Mouse (Mus musculus) hindbrain, postnatal 0 days (tissue): Measurements from ENCODE around the gene Eva1c. TPM values are rescaled to one million over a fixed set of nuclear protein-coding genes. Genes with fewer than 3 reads are reported as not detected.

ENCODE experiments used
- ATAC-seq: fragments of 200-750 bp; cut with Nextera tagmentation; 2 replicates; pipeline ENCODE4 v1.8.0; 2017; ENCODE audit warnings: mild to moderate bottlenecking, moderate TSS enrichment, moderate library complexity
- DNase-seq: peaks from one replicate; pipeline ENCODE4 v3.0.0-alpha.2; 2015; ENCODE audit warnings: low spot score
- H3K27ac ChIP-seq: fragments of 300-500 bp; sonication (generic); 2 replicates; pipeline ENCODE4 v1.5.1; 2014; ENCODE audit warnings: mild to moderate bottlenecking
- H3K27me3 ChIP-seq: fragments of 300-500 bp; sonication (generic); 2 replicates; pipeline ENCODE4 v1.6.1; 2014; ENCODE audit warnings: low read length, mixed read lengths; ENCODE audit not compliant: insufficient read depth
- H3K36me3 ChIP-seq: fragments of 300-500 bp; sonication (generic); 2 replicates; pipeline ENCODE4 v1.6.1; 2014; ENCODE audit warnings: low read length, mixed read lengths; ENCODE audit not compliant: insufficient read depth
- H3K4me1 ChIP-seq: fragments of 300-500 bp; sonication (generic); 2 replicates; pipeline ENCODE4 v1.6.1; 2014; ENCODE audit warnings: antibody characterized with exemption, low read length, mixed read lengths; ENCODE audit not compliant: insufficient read depth
- H3K4me2 ChIP-seq: fragments of 300-500 bp; sonication (generic); 2 replicates; pipeline ENCODE4 v1.6.1; 2014; ENCODE audit warnings: low read depth, mild to moderate bottlenecking, low read length, moderate library complexity, mixed read lengths
- H3K4me3 ChIP-seq: fragments of 300-500 bp; sonication (generic); 2 replicates; pipeline ENCODE4 v1.5.1; 2014; ENCODE audit warnings: low read length
- H3K9ac ChIP-seq: fragments of 300-500 bp; sonication (generic); replicated peaks from 2 replicates; pipeline ENCODE4 v1.6.1; 2014; ENCODE audit warnings: mild to moderate bottlenecking, low read length, moderate library complexity, mixed read lengths
- H3K9me3 ChIP-seq: fragments of 300-500 bp; sonication (generic); 2 replicates; pipeline ENCODE4 v1.6.1; 2016; ENCODE audit warnings: low read length, mixed read lengths
- CTCF ChIP-seq: IDR thresholded peaks from 2 replicates; pipeline ENCODE4 v1.5.1; 2016; ENCODE audit warnings: antibody characterized with exemption, control low read depth, low read depth
- WGBS: fragments of 180-500 bp; shearing (Covaris S2); extraction: QIAGEN DNeasy Blood & Tissue Kit; methylation state at CpG from one replicate; pipeline ENCODE4 v1.1.7; 2014; 5-methylcytosine and 5-hydroxymethylcytosine counted together
- polyA plus RNA-seq: library from polyadenylated mRNA; unstranded; fragments of >200 nt; fragmentation: Nextera tagmentation; extraction: Ambion mirVana; gene quantifications from 2 replicates; pipeline ENCODE4 v1.2.1, GENCODE M21; 2015
- total RNA-seq: library from RNA; depleted of rRNA; stranded (reverse); fragments of >200 nt; gene quantifications from 2 replicates; pipeline ENCODE4 v1.2.3, GENCODE M21; 2014

Eva1c gene
- total and polyA plus RNA-seq, 2 experiments from 2014 or later, result 4.0 to 9.4 TPM

DNA sequence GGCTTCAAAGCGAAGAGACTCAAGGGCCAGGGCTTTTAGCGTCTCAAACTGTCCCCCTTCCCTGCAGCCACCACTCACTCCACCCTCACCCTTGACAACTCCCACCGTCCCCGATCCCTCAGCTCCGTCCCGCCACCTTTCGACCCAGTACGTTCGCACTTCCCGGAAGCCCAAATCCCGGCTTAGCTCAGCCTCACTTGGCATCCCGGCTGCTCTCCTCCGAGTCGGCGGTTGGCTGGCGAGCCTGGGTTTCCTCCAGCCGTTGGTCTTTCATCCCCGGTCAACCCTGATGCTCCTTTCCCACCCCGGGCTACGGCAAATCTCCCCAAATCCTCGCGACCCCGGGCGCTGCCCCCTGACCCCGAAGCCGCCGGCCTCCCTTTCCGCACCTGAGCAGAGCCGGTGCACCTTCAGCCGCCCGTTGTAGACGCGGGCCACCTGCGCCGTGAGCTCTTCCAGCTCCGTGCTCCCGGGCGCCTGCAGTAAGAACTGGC lies 107.7 kb downstream of the Eva1c start:
- Histone ChIP-seq H3K9me3 (no peaks in the 10 kb centered on the region), H3K4me3 (peak overlapping the region; percentile 84), H3K4me1 (no peaks in the 10 kb centered on the region), H3K27ac (peak overlapping the region; percentile 93), H3K27me3 (no peaks in the 10 kb centered on the region), H3K36me3 (peaks cover 13% of the 10 kb centered on the region; the same call in 1 of the 2 replicates), H3K9ac (peak overlapping the region; percentile 75), H3K4me2 (peak overlapping the region; percentile 79)
- under 1% methylated on average over 38 of the region's 38 CpGs for WGBS
- ATAC-seq, result peak; percentile 37
- peak; percentile 33; the same call in 1 of the 2 replicates for TF ChIP-seq CTCF
- DNase-seq, result peak; percentile 65

- H3K9me3 ChIP-seq, result no peaks in the 10 kb centered on the region
- H3K9ac ChIP-seq, result peak within 1 kb of the TSS; percentile 75
- peak within 1 kb of the TSS; percentile 79 for H3K4me2 ChIP-seq
- no peaks in the 10 kb centered on the region for H3K27me3 ChIP-seq
- 2% methylated on average over 56 of the region's 56 CpGs for WGBS
- H3K4me1 ChIP-seq, result no peaks in the 10 kb centered on the region
- ATAC-seq (peak; percentile 97), DNase-seq (peak; percentile 99)
- 0 out of 2 replicates have a peak, but pooled peaks have one; percentile 8 for TF ChIP-seq CTCF
- H3K4me3 ChIP-seq, result peak within 1 kb of the TSS; percentile 84
- peaks cover 8% of the 10 kb centered on the region; the same call in 1 of the 2 replicates for H3K36me3 ChIP-seq
- H3K27ac ChIP-seq, result peak within 1 kb of the TSS; percentile 93
Measured at GRCm38 (mm10) chr16:90934687-90935328, 108.3 kb downstream of the Eva1c start, which contains the start of gene Cfap298. Cfap298 (minus strand) TSS chr16:90935114.

- H3K4me2 ChIP-seq, result no peak overlapping the region
- H3K27ac ChIP-seq, result no peak overlapping the region
- ATAC-seq (no peak), DNase-seq (no peak)
- H3K4me3 ChIP-seq, result no peak overlapping the region
- H3K27me3 ChIP-seq, result no peaks in the 10 kb centered on the region
- H3K9ac ChIP-seq, result no peak overlapping the region
- 95% methylated on average over 7 of the region's 7 CpGs for WGBS
- peaks cover 44% of the 10 kb centered on the region for H3K36me3 ChIP-seq
- H3K4me1 ChIP-seq, result no peaks in the 10 kb centered on the region
- TF ChIP-seq CTCF, result no peak
- H3K9me3 ChIP-seq, result no peaks in the 10 kb centered on the region
Measured at GRCm38 (mm10) chr16:90941246-90941645, 114.7 kb downstream of the Eva1c start.

GRCm38 (mm10) chr16:90946977-90947376 lies 120.5 kb downstream of the Eva1c start:
- 80% methylated on average over 8 of the region's 8 CpGs for WGBS
- Histone ChIP-seq H3K27me3 (no peaks in the 10 kb centered on the region), H3K4me2 (no peak overlapping the region), H3K9me3 (no peaks in the 10 kb centered on the region), H3K4me1 (no peaks in the 10 kb centered on the region), H3K27ac (no peak overlapping the region), H3K4me3 (no peak overlapping the region), H3K36me3 (peaks cover 62% of the 10 kb centered on the region), H3K9ac (no peak overlapping the region)
- no peak for ATAC-seq
- DNase-seq, result no peak
- no peak for TF ChIP-seq CTCF

GRCm38 (mm10) chr16:90950354-90950963 lies 123.9 kb downstream of the Eva1c start:
- no peaks in the 10 kb centered on the region for H3K4me1 ChIP-seq
- 58% methylated on average over 17 of the region's 17 CpGs for WGBS
- TF ChIP-seq CTCF, result no peak
- no peaks in the 10 kb centered on the region for H3K9me3 ChIP-seq
- no peak overlapping the region for H3K4me2 ChIP-seq
- no peaks in the 10 kb centered on the region for H3K27me3 ChIP-seq
- no peak overlapping the region for H3K9ac ChIP-seq
- DNase-seq, result no peak
- H3K27ac ChIP-seq, result no peak overlapping the region
- H3K4me3 ChIP-seq, result no peak overlapping the region
- no peak for ATAC-seq
- peaks cover 46% of the 10 kb centered on the region for H3K36me3 ChIP-seq

GRCm38 (mm10) chr16:90953147-90953546 lies 126.6 kb downstream of the Eva1c start:
- WGBS, result 95% methylated on average over 9 of the region's 9 CpGs
- H3K4me2 ChIP-seq, result no peak overlapping the region
- no peak overlapping the region for H3K4me3 ChIP-seq
- no peak overlapping the region for H3K9ac ChIP-seq
- peaks cover 42% of the 10 kb centered on the region for H3K36me3 ChIP-seq
- no peaks in the 10 kb centered on the region for H3K4me1 ChIP-seq
- no peaks in the 10 kb centered on the region for H3K27me3 ChIP-seq
- ATAC-seq (no peak), DNase-seq (no peak)
- H3K27ac ChIP-seq, result no peak overlapping the region
- no peaks in the 10 kb centered on the region for H3K9me3 ChIP-seq
- TF ChIP-seq CTCF, result no peak
